Mouse (Mus musculus) left cerebral cortex, adult 11 months (tissue): ENCODE measurements at regions not wholly inside any gene's neighbourhood (a gene's known extent, or its start where the extent isn't known, plus 50 kb on each side); places are given as distances from the start of the nearest gene placed in this dataset.

Experiments used
- DNase-seq: peaks from one replicate; pipeline ENCODE4 v3.0.0; 2022; ENCODE audit warnings: low spot score

DNA sequence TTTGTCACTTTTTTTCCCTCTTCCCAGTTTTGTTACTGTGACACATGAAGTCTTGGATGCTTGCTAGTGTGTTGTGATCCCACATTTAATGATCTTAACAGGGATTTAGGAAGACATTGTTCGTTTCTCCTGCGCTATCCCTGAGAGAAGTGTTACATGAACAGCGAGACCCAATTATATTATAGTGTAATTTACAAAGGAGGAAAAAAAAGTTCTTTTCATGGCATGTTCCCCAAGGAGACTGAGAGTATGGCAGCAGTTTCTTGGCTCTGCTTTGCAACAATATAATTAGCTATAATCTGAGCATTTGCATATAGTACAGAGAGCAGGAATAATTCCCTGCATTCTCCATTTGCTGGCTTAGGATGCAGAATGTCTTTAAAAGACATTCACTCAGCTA is 168.6 kb downstream of the Insc start:
- no peak for DNase-seq

GRCm38 (mm10) chr7:114922155-114922554 is 178.7 kb downstream of the Insc start:
- peak; percentile 46 for DNase-seq

- no peak for DNase-seq
These were observed 190.4 kb downstream of the Insc start for GRCm38 (mm10) chr7:114933861-114934260.

GRCm38 (mm10) chr7:114950759-114951158 is 207.3 kb downstream of the Insc start:
- no peak for DNase-seq

GRCm38 (mm10) chr7:114963206-114963605 is 219.7 kb downstream of the Insc start:
- no peak for DNase-seq

- DNase-seq, result no peak
These were observed 222.4 kb downstream of the Insc start for GRCm38 (mm10) chr7:114965923-114966322.

- DNase-seq, result no peak
These were observed 243.0 kb downstream of the Insc start for GRCm38 (mm10) chr7:114986481-114986880.

- DNase-seq, result no peak
These were observed 247.8 kb downstream of the Insc start for GRCm38 (mm10) chr7:114991255-114991654.

- no peak for DNase-seq
These were observed 248.9 kb downstream of the Insc start for GRCm38 (mm10) chr7:114992440-114992839.

DNA sequence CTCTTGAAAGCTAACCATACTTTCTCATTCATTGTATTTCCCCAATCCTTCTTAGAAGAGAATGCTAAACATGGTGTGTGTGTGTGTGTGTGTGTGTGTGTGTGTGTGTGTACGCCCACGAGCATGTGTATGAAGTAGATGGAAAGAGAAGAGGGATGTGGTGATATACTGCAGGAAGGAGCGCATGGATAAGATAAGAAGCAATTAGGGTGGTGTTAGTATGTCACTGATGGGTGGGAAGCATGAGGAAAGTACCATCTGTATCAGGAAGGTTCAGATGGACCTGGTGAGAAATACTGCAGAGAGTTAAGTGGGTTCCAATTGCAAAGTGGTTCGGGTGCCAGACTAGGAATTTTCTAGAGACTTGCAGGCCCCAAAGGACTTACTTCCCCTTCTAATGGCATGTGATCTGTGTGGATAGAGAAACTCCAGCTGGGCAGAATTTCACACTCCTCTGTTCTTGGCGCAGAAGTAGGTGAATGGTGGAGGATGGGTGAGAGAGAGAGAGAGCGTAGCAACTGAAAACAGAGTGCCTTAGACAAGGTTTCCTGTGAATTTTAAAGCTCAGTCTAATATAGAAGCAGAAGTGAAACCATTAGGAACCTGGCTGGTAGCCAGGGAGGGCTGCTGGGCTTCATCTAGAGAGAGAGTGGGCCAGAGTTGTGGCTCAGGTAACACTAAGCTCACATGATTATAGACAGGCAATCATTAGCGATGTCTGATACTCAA is 257.5 kb downstream of the Insc start:
- DNase-seq, result peak; percentile 1

DNA sequence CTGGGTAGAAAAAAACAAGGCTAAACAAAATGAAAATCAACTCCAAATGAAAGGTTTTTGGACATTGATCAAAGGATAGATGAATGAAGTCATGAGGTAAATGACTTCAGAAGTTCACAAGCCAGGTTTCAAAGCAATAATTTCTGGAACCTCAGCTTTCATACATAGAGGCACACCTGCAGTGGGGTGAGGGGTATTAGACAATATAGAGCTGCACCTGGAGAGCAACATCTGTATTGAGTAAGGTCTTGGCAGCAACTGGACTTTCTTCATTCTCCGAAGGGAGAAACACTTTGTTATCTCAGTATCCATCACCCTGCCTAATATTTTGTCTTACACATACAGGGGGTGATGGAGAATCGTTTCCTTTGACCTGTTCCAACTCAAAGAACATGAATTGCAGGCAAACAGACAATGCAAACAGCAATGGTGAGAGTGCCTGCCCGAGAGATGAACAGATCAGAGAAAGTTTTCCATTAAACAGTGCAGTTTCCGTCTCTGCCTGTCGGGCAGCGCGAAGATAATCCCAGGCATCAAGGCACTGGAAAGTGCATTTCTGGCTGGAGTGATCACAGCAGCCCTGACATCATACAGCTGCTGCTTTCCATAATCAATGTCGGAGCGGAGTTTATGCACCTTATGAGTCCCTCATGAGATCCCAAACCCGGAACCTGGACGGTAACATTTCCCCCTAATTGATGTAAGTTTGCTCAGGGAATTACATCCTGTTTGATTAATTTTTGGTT is 270.9 kb downstream of the Insc start:
- no peak for DNase-seq

DNA sequence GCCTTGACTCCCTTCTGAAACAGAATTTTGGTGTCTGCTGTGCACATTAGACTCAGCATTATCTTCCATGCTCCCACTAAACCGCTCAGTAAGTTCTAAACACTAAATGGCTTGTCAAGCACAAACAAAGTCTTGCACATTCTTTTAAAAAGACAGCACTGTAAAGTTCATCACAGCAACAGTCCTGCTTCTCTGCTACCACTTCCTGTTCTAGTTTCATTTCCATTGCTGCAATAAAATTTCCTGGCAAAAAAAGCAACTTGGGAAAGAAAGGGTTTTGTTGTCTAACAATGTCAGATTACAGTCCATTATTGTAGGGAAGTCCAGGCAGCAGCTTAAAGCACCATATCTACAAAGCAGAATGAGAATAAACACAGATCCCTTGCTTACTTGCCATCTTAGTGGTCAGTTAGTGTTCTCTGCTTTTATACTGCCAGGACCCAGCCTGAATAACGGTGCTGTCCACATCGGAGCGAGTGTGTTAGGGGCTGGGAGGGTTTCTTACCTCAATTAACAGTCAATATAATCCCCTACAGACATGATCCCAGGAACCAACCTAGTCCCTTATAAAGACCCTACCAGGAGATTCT is 276.0 kb downstream of the Insc start:
- DNase-seq, result no peak

- DNase-seq, result no peak
These were observed 276.5 kb downstream of the Insc start for GRCm38 (mm10) chr7:115020023-115020422.

DNA sequence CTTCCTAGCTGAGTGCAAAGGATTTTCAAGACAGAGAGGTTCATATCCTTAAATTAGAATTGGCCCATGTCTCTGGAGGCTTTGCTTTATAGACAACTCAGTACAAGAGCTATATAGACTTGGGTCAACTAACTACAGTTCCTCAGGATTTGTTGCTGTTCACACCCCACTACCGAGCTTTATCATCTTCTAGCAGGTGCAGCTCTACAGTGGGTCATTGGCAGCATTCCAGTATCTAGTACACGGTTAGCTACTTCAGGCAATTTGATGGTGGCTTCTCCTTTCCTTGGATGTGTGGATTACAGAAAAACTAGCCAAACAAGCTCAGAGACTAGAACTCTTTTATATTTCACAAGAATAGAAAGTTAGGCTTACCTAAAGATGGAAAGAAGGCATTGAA is 282.3 kb downstream of the Insc start:
- no peak for DNase-seq

DNA sequence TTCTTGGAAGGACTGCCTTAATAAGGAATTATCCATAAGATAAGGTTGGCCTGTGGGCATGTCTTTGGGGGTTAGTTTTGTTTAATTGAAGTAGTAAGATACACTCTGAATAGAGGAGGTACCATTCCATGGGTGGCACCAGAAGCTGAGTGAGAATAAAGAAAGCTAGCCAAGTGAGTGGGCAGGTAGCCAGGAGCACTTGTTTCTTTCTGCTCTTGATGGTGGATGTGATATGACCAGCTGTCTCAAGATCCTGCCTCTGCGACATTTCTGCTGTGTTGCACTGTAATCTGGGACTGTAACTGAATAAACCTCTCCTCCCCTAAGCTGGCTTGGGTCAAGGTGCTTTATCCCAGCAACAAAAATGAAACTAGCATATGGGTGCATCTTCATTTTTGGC is 284.2 kb downstream of the Insc start:
- no peak for DNase-seq

DNA sequence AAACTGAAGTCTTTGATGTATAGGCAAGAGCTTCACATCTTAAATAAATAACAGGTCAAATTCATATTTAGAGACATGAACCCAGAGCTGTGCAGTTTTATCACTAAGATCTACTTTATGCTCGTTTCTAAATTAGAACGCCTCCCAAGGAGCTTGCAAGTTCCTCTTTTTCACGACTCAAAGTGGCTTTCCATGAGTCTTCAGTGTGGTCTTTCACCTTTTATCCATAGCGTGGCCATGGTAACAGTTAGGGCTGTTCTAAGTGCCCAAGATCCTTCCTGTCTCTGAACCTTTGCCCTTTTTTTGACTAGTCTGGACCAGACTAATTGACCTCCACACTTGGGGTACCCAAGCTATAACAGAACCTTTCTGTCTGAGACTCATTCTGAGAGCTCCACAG is 290.5 kb downstream of the Insc start:
- no peak for DNase-seq

DNA sequence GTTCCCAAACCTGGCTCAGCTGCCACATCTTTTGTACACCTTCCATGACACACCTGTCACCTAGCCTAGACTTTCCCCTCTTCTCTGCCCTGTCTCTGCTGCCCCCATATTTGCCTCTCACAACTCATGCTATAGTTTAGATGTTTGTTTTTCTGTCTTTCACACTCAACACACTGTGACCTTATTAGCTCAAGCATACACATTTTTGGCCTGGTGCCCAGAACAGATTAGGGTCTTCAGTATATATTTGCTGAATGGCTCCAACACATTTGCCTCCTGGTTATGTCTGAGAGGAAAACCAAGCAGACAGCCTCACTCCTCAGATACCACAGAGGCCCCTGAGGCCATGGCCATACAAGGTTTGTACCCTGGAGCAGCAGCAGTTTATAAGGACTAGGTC is 312.0 kb downstream of the Insc start:
- DNase-seq, result no peak

DNA sequence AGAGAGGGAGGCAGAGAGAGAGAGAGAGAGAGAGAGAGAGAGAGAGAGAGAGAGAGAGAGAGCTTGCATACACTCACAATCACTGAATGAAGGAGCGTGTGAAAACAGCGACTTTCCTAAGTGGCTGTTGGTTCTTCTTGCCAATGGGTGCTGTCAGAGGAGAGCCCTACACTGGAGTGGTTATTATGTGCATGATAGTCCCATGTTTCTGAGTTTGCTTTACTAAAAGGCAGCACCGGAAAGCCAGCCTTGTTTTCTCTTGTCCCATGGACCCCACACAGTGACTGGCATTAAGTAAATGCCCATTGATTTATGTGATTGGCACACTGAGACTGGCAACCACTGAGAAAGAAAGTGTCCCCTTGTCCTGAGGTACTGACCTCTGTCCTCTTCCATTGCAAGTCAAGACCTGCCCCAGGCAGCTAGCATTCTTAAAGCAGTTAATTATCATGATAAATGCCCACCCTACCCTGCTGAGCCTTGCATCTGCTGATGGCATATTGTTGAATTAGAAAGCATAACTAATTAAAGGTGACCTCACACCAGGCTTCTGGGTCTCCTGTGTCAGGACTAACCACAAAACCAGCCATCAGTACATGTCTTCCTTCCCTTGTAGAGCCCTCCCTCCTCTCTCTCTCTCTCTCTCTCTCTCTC is 313.6 kb downstream of the Insc start:
- no peak for DNase-seq

GRCm38 (mm10) chr7:115057736-115058135 is 314.2 kb downstream of the Insc start:
- DNase-seq, result no peak

GRCm38 (mm10) chr7:115060171-115060570 is 316.7 kb downstream of the Insc start:
- DNase-seq, result no peak

DNA sequence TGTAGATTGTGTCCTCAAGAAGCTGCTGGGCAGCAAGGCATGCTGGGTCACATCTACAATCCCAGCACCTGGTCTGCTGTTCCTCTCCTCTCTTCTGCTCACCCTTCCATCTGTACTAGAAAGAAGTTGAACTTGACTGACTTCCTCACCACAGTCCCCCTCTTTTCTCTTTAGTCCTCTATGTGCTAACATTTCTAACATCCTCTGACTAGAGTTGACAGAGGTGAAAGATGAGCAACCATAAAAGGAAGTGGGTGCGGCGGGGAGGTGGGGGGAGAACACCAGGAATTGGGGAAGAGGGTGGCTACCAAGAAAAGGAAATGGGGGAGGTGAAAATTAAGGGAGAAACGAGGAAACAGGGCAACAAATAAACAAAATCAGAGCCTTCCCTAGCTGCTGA is 319.3 kb downstream of the Insc start:
- no peak for DNase-seq

DNA sequence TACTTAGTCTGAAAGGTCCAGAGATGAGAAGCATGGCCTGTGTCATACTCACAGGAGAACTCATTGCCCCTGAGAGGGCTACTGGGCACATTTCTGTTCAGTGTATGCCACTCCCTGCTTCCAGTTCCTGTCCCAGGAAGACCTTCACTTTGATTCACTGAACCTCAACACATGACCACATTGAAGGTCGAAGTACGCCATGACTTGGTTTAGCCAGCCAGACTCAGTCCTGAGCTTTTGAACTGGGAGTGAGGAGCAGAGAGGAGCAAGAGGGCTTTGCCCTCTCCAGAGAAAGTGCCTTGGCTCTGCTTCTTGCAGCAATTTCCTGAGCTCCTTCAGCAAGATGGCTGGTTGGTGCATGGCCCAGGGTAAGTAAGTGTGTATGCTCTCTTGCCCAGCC is 324.1 kb downstream of the Insc start:
- no peak for DNase-seq

DNA sequence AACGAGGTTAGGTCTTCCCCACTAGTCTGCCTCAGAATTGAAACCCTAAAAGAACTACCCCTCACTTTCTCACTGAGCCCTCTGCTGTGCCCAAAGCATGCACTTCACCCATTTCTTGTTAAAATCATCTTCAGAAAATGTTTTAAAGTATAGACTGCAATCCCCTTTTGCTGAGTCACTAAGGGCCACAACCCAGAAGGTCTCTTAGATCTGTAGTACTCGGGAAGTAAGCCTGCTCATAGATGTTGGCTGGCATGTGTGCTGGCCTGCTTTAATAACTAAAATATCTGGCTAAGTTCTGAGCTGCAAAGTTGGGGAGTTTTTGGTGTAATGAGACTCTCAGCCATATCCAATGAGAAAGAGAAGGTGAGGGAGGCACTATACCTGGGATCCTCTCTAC is 329.9 kb downstream of the Insc start:
- no peak for DNase-seq
